Mouse (Mus musculus) heart, embryonic 11.5 days (tissue): ENCODE measurements around the gene Xrcc5. TPM values are rescaled to one million over a fixed set of nuclear protein-coding genes. Genes with fewer than 3 reads are reported as not detected.

Experiments
- ATAC-seq: fragments of 200-750 bp; cut with Nextera tagmentation; replicated peaks from 2 replicates; pipeline ENCODE4 v1.8.0; 2017; ENCODE audit warnings: moderate library complexity; ENCODE audit not compliant: insufficient number of reproducible peaks, low FRiP score, low TSS enrichment
- H3K27ac ChIP-seq: fragments of 300-500 bp; sonication (generic); 2 replicates; pipeline ENCODE4 v1.5.1; 2014; ENCODE audit warnings: mild to moderate bottlenecking, low read depth, low read length
- H3K27me3 ChIP-seq: fragments of 300-500 bp; sonication (generic); 2 replicates; pipeline ENCODE4 v1.6.1; 2014; ENCODE audit warnings: mild to moderate bottlenecking, low read length, mixed read lengths; ENCODE audit not compliant: control insufficient read depth, insufficient read depth
- H3K36me3 ChIP-seq: fragments of 300-500 bp; sonication (generic); 2 replicates; pipeline ENCODE4 v1.6.1; 2014; ENCODE audit warnings: mild to moderate bottlenecking, low read length, moderate library complexity, mixed read lengths; ENCODE audit not compliant: control insufficient read depth, insufficient read depth
- H3K4me1 ChIP-seq: fragments of 300-500 bp; sonication (generic); 2 replicates; pipeline ENCODE4 v1.6.1; 2014; ENCODE audit warnings: low read length; ENCODE audit not compliant: control insufficient read depth, insufficient read depth
- H3K4me2 ChIP-seq: fragments of 300-500 bp; sonication (generic); 2 replicates; pipeline ENCODE4 v1.6.1; 2014; ENCODE audit warnings: mild to moderate bottlenecking, moderate library complexity
- H3K4me3 ChIP-seq: fragments of 300-500 bp; sonication (generic); 2 replicates; pipeline ENCODE4 v1.5.1; 2014; ENCODE audit warnings: low read depth, low read length
- H3K9ac ChIP-seq: fragments of 300-500 bp; sonication (generic); 2 replicates; pipeline ENCODE4 v1.6.1; 2014; ENCODE audit warnings: mild to moderate bottlenecking, low read depth, low read length, moderate library complexity
- H3K9me3 ChIP-seq: fragments of 300-500 bp; sonication (generic); replicated peaks from 2 replicates; pipeline ENCODE4 v1.6.1; 2016; ENCODE audit warnings: low read length; ENCODE audit not compliant: control insufficient read depth
- WGBS: fragments of 180-500 bp; shearing (Covaris S2); extraction: QIAGEN DNeasy Blood & Tissue Kit; methylation state at CpG from one replicate; pipeline ENCODE4 v1.1.7; 2014; ENCODE audit not compliant: insufficient replicate concordance; 5-methylcytosine and 5-hydroxymethylcytosine counted together
- polyA plus RNA-seq: library from polyadenylated mRNA; unstranded; fragments of >200 nt; fragmentation: Nextera tagmentation; extraction: Ambion mirVana; gene quantifications from 2 replicates; pipeline ENCODE4 v1.2.1, GENCODE M21; 2014

Gene Xrcc5
- polyA plus RNA-seq, 1 experiment from 2014 or later: 23.7 TPM

DNA sequence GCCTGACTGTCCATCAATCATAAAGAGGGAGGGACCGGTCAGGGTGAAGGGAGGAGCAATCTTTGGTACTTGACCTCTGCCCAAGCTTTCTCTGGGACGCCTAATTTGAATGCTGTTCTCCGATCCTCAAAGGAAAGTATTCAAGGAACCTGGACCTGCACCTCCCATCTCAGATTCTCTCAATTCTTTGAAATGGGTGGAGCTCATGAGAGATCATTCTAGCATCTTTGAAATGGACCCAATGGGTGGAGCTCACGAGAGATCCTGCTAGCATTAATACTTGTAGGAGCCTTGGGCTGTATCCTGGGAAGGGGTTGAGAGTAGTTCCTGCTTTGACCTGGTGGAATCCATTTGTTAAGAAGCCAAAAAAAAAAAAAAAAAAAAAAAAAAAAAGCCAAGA lies 119.2 kb downstream of the Xrcc5 start:
- H3K9me3 ChIP-seq: no peaks in the 10 kb centered on the region
- H3K4me1 ChIP-seq: no peaks in the 10 kb centered on the region
- H3K27me3 ChIP-seq: no peaks in the 10 kb centered on the region
- no peak overlapping the region for H3K4me2 ChIP-seq
- no peak overlapping the region for H3K9ac ChIP-seq
- no peak overlapping the region for H3K4me3 ChIP-seq
- no peaks in the 10 kb centered on the region for H3K36me3 ChIP-seq
- H3K27ac ChIP-seq: no peak overlapping the region
- no peak for ATAC-seq
- 84% methylated on average over 4 of the region's 4 CpGs for WGBS

DNA sequence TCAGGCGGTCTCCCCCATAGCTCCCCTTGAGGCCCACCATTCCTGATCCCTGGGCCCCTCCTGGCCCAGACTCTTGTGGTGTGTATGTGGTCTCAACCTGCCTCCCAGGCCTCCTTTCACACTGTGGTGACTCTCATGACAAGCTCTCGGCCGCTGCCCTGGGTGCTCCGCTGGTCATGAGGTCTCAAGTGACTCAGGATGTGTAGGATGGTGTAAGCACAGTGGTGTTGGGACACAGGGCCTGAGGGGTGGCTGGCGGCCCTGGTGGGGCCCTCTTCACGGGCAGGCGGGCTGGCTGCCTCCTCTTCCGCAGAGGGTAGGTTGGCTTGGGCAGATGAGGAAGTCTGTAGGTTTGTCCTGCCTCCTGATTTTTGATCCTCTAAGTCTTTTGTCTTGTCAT lies 121.3 kb downstream of the Xrcc5 start:
- ATAC-seq: no peak
- H3K36me3 ChIP-seq: no peaks in the 10 kb centered on the region
- no peak overlapping the region for H3K9ac ChIP-seq
- WGBS: 77% methylated on average over 8 of the region's 8 CpGs
- no peak overlapping the region for H3K4me3 ChIP-seq
- H3K9me3 ChIP-seq: no peaks in the 10 kb centered on the region
- no peak overlapping the region for H3K27ac ChIP-seq
- no peaks in the 10 kb centered on the region for H3K4me1 ChIP-seq
- peaks cover 1% of the 10 kb centered on the region; the same call in 1 of the 2 replicates for H3K27me3 ChIP-seq
- no peak overlapping the region for H3K4me2 ChIP-seq

DNA sequence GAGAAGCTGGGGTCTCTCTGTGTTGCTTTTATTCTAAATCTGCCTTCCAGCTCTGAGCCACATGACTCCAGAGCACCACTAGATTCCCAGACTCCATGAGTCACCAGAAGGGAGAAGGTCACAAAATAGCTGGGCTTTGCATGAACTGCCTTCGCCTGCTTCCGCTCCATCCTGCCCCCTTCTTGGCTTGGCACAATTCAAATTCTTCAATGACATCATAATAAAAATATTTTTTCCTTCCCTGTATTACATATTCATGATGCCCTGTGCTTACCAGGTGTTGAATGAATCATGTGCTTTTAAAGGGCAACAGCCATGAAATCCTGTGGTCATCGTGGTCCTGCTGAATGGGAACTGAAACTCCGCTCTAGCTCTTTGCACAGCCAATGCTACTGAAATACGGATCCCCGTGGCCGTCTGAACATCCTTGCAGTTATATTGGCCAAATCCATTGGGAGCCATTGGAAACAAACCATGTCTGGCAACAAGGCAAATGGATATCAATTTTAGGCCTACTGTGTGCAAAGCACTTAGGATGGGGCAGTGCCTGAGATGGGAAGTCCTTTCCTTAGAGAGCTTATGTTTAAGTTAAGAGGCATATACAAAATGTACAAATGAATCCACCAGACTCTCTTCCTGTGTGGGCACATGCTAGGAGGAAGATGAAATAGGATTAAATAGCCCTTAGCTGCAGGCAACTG lies 122.0 kb downstream of the Xrcc5 start:
- H3K27ac ChIP-seq: no peak overlapping the region
- no peak overlapping the region for H3K9ac ChIP-seq
- H3K4me2 ChIP-seq: no peak overlapping the region
- H3K4me1 ChIP-seq: no peaks in the 10 kb centered on the region
- H3K4me3 ChIP-seq: no peak overlapping the region
- no peak for ATAC-seq
- WGBS: 83% methylated on average over 7 of the region's 7 CpGs
- H3K27me3 ChIP-seq: peaks cover 2% of the 10 kb centered on the region; the same call in 1 of the 2 replicates
- H3K9me3 ChIP-seq: no peaks in the 10 kb centered on the region
- no peaks in the 10 kb centered on the region for H3K36me3 ChIP-seq

DNA sequence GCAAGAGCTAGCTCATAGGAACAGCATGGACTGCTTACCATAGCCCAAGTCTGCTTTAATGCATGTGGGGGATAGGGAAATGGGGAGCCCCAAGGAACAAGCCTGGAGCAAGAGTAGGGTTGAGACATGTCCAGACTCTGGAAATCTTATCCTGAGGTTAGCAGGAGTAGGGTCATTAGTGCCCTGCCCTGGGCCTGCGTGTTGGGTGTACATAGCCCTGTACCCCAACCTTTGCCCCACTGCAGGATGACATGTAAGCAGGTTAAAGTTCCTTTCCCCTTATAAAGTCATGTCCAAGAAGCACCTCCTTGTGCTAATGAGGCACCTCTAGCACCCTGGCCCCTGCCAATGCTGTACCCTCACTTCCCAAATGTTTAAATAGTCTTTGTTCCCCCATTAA lies 125.4 kb downstream of the Xrcc5 start:
- H3K4me1 ChIP-seq: no peaks in the 10 kb centered on the region
- no peak overlapping the region for H3K4me2 ChIP-seq
- no peaks in the 10 kb centered on the region for H3K9me3 ChIP-seq
- ATAC-seq: no peak
- H3K27ac ChIP-seq: no peak overlapping the region
- H3K27me3 ChIP-seq: peaks cover 2% of the 10 kb centered on the region; the same call in 1 of the 2 replicates
- no peak overlapping the region for H3K9ac ChIP-seq
- 71% methylated on average over 1 of the region's 1 CpGs for WGBS
- H3K4me3 ChIP-seq: no peak overlapping the region
- H3K36me3 ChIP-seq: no peaks in the 10 kb centered on the region

DNA sequence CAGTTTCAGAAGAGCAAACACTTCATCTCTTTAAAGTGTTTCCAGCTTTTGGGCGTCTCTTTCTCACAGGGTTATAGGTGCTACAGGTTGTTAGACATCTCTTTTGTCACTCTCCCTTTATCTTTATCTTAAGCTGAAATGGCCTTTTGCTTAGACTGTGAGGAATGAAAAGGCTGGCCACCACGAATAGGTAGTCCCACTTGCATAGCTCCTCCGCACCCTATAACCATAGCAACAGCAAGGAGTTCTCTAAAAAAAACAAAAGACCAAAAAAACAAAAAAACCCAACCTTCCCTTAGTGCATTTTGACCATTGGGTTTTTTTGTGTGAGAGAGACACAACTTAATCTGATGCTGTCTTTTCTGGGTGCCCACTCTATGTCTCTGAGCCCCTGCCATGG lies 127.3 kb downstream of the Xrcc5 start:
- Histone ChIP-seq H3K4me2 (no peak overlapping the region), H3K4me1 (no peaks in the 10 kb centered on the region), H3K27me3 (peaks cover 2% of the 10 kb centered on the region; the same call in 1 of the 2 replicates), H3K9me3 (no peaks in the 10 kb centered on the region), H3K27ac (no peak overlapping the region), H3K36me3 (no peaks in the 10 kb centered on the region), H3K4me3 (no peak overlapping the region), H3K9ac (no peak overlapping the region)
- 67% methylated on average over 3 of the region's 3 CpGs for WGBS
- ATAC-seq: no peak

DNA sequence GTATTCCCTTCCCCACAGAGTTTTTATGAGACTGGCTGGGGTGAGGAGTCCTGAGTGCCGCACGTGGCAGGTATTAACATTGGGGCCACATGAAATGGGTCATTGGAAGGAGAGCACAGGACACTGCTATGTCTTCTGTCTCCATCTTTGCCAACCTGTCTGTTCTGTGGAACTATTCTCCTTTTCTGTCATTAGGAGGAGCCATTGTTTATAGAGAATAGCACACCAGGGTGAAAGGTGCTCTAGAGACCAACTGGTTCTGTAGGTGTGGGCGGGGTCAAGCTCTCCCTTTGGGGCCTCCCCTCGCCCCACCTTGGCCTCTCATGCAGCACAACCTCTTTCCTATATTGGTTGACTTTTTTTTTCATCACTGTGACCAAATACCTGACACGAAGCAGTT lies 129.7 kb downstream of the Xrcc5 start:
- peaks cover 2% of the 10 kb centered on the region; the same call in 1 of the 2 replicates for H3K27me3 ChIP-seq
- no peak for ATAC-seq
- H3K4me1 ChIP-seq: no peaks in the 10 kb centered on the region
- no peak overlapping the region for H3K27ac ChIP-seq
- H3K4me3 ChIP-seq: no peak overlapping the region
- H3K4me2 ChIP-seq: no peak overlapping the region
- no peaks in the 10 kb centered on the region for H3K36me3 ChIP-seq
- 68% methylated on average over 5 of the region's 5 CpGs for WGBS
- no peaks in the 10 kb centered on the region for H3K9me3 ChIP-seq
- no peak overlapping the region for H3K9ac ChIP-seq

DNA sequence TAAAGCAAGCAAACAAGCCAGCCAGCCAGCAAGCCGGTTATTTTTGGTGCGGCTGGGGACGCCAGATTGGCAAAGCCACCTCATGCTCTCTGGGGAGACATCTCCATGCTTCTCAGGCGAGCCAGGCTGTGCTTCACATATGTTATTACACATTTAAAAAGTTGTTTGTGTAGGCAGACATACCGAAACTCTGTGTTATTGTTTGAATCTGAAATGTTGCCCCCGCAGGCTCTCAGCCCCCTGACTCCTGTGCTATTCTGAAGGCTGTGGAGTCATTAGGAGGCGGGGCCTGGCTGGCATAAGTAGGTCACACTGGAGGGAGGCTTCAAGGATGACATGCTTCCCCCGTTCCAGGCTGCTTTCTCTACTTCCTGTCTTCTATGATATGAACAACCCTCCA lies 131.9 kb downstream of the Xrcc5 start:
- Histone ChIP-seq H3K27me3 (no peaks in the 10 kb centered on the region), H3K4me3 (no peak overlapping the region), H3K9ac (no peak overlapping the region), H3K4me1 (no peaks in the 10 kb centered on the region), H3K4me2 (no peak overlapping the region), H3K27ac (no peak overlapping the region), H3K36me3 (no peaks in the 10 kb centered on the region), H3K9me3 (no peaks in the 10 kb centered on the region)
- no peak for ATAC-seq
- WGBS: 66% methylated on average over 8 of the region's 8 CpGs

DNA sequence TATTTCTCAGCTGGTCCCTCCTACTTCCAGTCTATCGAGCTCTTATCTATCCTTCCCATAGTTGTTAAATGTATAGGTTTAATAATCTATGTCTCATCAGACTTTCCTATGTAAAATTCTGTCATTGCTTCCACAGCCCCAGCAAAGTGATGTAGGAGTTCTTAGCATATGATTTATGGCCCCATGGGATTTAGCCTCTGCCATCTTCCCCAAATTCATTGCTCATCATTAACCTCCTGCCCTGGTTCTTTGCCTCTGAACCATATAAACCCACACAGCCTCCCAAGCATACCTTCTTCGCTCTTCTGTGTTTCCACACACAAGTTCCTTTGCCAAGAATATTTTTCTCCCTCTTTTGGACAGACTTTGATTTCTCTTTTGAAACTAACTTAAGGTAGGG lies 135.5 kb downstream of the Xrcc5 start:
- Histone ChIP-seq H3K9me3 (no peaks in the 10 kb centered on the region), H3K4me1 (no peaks in the 10 kb centered on the region), H3K4me3 (no peak overlapping the region), H3K27me3 (no peaks in the 10 kb centered on the region), H3K4me2 (no peak overlapping the region), H3K36me3 (no peaks in the 10 kb centered on the region), H3K27ac (no peak overlapping the region), H3K9ac (no peak overlapping the region)
- WGBS: 77% methylated on average over 2 of the region's 2 CpGs
- ATAC-seq: no peak
